Mouse (Mus musculus) thymus, adult 2 months (tissue): ENCODE measurements around the gene Daam2.

Experiments
- CTCF ChIP-seq: fragments of 200-500 bp; IDR thresholded peaks from 2 replicates; pipeline ENCODE4 v1.5.1; 2012; ENCODE audit warnings: mild to moderate bottlenecking, control low read depth, low read length, moderate library complexity, borderline replicate concordance; ENCODE audit not compliant: control insufficient read depth, poor library complexity, insufficient read depth; ENCODE audit errors: extremely low read depth
- POLR2A ChIP-seq: fragments of 200-500 bp; IDR thresholded peaks from 2 replicates; pipeline ENCODE4 v1.6.1; 2012; ENCODE audit warnings: mild to moderate bottlenecking, low read length, control low read depth, moderate library complexity; ENCODE audit not compliant: control insufficient read depth, poor library complexity, insufficient read depth; ENCODE audit errors: extremely low read depth

GRCm38 (mm10) chr17:49605397-49605796, 41.3 kb upstream of the Daam2 start:
- TF ChIP-seq CTCF (no peak), POLR2A (no peak)
